Mouse (Mus musculus) embryonic fibroblast, embryonic 13.5 days (primary cell): Measurements from ENCODE around the gene Tbcd.

Experiments used
- CTCF ChIP-seq: IDR thresholded peaks from 2 replicates; pipeline ENCODE4 v1.5.1; 2011; ENCODE audit warnings: mild to moderate bottlenecking, control low read depth, low read length, moderate library complexity, borderline replicate concordance; ENCODE audit not compliant: insufficient read depth
- POLR2A ChIP-seq: IDR thresholded peaks from 2 replicates; pipeline ENCODE4 v1.6.1; 2011; ENCODE audit warnings: low read depth, mild to moderate bottlenecking, control low read depth, low read length, moderate library complexity

DNA sequence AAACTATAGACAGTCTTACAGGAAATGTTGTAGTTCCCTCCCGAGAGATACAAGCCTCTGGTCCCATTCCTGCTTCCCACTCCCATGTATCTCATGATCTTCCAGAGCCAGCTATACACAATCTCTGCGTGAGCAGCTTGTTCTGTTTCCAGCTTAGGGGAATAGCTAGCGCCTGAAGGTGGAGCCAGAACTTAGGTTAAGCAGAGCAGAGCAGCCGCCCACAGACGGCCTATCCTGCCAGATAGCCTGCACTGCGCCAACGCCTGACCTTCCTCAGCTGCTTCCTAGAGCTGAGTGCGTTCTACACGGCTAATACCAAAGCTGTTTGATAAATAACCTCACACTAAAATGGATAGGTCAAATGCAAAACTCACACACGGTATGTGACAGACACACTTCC lies 198.2 kb downstream of the Tbcd start:
- TF ChIP-seq CTCF = no peak
- TF ChIP-seq POLR2A = no peak
